Mouse (Mus musculus) neural tube, embryonic 15.5 days (tissue): ENCODE measurements around the gene Olfr733. TPM values are rescaled to one million over a fixed set of nuclear protein-coding genes. Genes with fewer than 3 reads are reported as not detected.

Experiments used
- ATAC-seq: fragments of 200-750 bp; cut with Nextera tagmentation; 2 replicates; pipeline ENCODE4 v1.8.0; 2017; ENCODE audit warnings: mild to moderate bottlenecking, moderate TSS enrichment, moderate library complexity; ENCODE audit not compliant: low FRiP score
- H3K27ac ChIP-seq: fragments of 300-500 bp; sonication (generic); replicated peaks from 2 replicates; pipeline ENCODE4 v1.5.1; 2015; ENCODE audit warnings: mild to moderate bottlenecking, inconsistent platforms
- H3K27me3 ChIP-seq: fragments of 300-500 bp; sonication (generic); replicated peaks from 2 replicates; pipeline ENCODE4 v1.6.1; 2015; ENCODE audit warnings: inconsistent platforms
- H3K36me3 ChIP-seq: fragments of 300-500 bp; sonication (generic); 2 replicates; pipeline ENCODE4 v1.6.1; 2015; ENCODE audit warnings: inconsistent platforms
- H3K4me1 ChIP-seq: fragments of 300-500 bp; sonication (generic); 2 replicates; pipeline ENCODE4 v1.6.1; 2015; ENCODE audit warnings: inconsistent platforms
- H3K4me2 ChIP-seq: fragments of 300-500 bp; sonication (generic); 2 replicates; pipeline ENCODE4 v1.6.1; 2015; ENCODE audit warnings: inconsistent platforms, mild to moderate bottlenecking, moderate library complexity
- H3K4me3 ChIP-seq: fragments of 300-500 bp; sonication (generic); replicated peaks from 2 replicates; pipeline ENCODE4 v1.5.1; 2015; ENCODE audit warnings: mild to moderate bottlenecking, inconsistent platforms
- H3K9ac ChIP-seq: fragments of 300-500 bp; sonication (generic); replicated peaks from 2 replicates; pipeline ENCODE4 v1.6.1; 2015; ENCODE audit warnings: mild to moderate bottlenecking, inconsistent platforms
- H3K9me3 ChIP-seq: fragments of 300-500 bp; sonication (generic); replicated peaks from 2 replicates; pipeline ENCODE4 v1.6.1; 2016; ENCODE audit warnings: inconsistent platforms
- WGBS: fragments of 180-500 bp; shearing (Covaris S2); methylation state at CpG from one replicate; pipeline ENCODE4 v1.1.7; 2015; ENCODE audit warnings: mixed read lengths; 5-methylcytosine and 5-hydroxymethylcytosine counted together
- polyA plus RNA-seq: library from polyadenylated mRNA; unstranded; fragments of >200 nt; fragmentation: Nextera tagmentation; extraction: Ambion mirVana; gene quantifications from 2 replicates; pipeline ENCODE4 v1.2.1, GENCODE M21; 2015

Olfr733 gene
- not detected in 2 replicates for polyA plus RNA-seq

- Histone ChIP-seq H3K27ac (no peak within 1 kb of the TSS), H3K4me2 (no peak within 1 kb of the TSS), H3K36me3 (no peaks in the 10 kb centered on the region), H3K4me1 (no peaks in the 10 kb centered on the region), H3K9ac (no peak within 1 kb of the TSS), H3K27me3 (no peaks in the 10 kb centered on the region), H3K4me3 (no peak within 1 kb of the TSS), H3K9me3 (no peaks in the 10 kb centered on the region)
- no peak for ATAC-seq
Measured at GRCm38 (mm10) chr14:50301422-50301821, at the start of gene Olfr733. Olfr733 (minus strand) TSS chr14:50301522.

- H3K36me3 ChIP-seq = no peaks in the 10 kb centered on the region
- peak; percentile 72 for ATAC-seq
- no peak within 1 kb of the TSS for H3K27ac ChIP-seq
- H3K27me3 ChIP-seq = no peaks in the 10 kb centered on the region
- no peaks in the 10 kb centered on the region for H3K4me1 ChIP-seq
- no peaks in the 10 kb centered on the region for H3K9me3 ChIP-seq
- no peak within 1 kb of the TSS for H3K4me3 ChIP-seq
- H3K4me2 ChIP-seq = no peak within 1 kb of the TSS
- WGBS = 68% methylated on average over 2 of the region's 2 CpGs
- no peak within 1 kb of the TSS for H3K9ac ChIP-seq
Measured at GRCm38 (mm10) chr14:50348796-50349195, 47.5 kb upstream of the Olfr733 start, which contains the start of gene Olfr735. Olfr735 (minus strand) TSS chr14:50348872.

DNA sequence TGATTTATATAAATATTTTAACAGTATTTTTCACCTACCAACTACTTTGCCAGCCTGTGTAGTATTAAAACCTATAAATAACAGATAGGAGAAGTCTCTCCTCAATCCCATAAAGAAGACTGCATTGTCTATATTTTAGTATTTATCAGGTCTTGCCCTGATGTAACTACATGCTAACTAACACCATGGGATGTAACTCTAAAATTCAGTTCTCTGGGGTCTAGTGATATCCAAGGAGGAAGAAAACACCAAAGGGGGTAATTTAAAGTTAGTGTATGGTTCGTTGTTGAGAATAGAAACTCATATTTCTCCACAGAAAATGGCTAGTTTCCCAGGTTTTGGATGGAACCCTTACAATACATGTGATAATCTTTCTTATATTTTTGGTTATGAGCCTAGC, 25.3 kb upstream of the Olfr733 start, which contains the start of gene Olfr734:
Gene Olfr734 (minus strand): TSS at position 101 of the 400 bp plus-strand sequence.
- Histone ChIP-seq H3K36me3 (no peaks in the 10 kb centered on the region), H3K27me3 (no peaks in the 10 kb centered on the region), H3K4me2 (no peak within 1 kb of the TSS), H3K9ac (no peak within 1 kb of the TSS), H3K4me3 (no peak within 1 kb of the TSS), H3K4me1 (no peaks in the 10 kb centered on the region), H3K9me3 (no peaks in the 10 kb centered on the region), H3K27ac (no peak within 1 kb of the TSS)
- 69% methylated on average over 1 of the region's 1 CpGs for WGBS
- no peak for ATAC-seq

DNA sequence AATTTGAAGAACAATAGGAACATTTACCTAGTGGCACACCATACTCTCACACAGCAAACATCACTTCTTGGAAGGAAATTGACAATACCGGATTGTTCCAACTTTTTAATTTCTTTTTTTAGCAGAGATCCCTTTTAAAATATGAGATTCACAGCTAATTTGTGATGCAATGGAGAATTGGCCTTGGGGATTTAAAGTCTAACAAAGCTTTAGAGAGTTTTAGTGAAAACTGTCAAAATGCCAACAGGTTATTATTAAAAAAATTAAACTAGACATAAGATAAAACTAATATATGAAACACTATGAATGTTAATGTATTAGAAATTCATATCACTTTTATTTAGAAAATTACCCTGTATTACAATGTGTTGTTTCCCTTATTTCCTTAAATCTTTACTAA, 17.2 kb downstream of the Olfr733 start, which contains the start of gene Olfr732:
Gene Olfr732 (minus strand): TSS at position 101 of the 400 bp plus-strand sequence.
- H3K27me3 ChIP-seq = no peaks in the 10 kb centered on the region
- H3K36me3 ChIP-seq = no peaks in the 10 kb centered on the region
- WGBS = 98% methylated on average over 1 of the region's 1 CpGs

More for the DNA sequence above, 17.2 kb downstream of the Olfr733 start, which contains the start of gene Olfr732:
- no peaks in the 10 kb centered on the region for H3K9me3 ChIP-seq
- no peak within 1 kb of the TSS for H3K27ac ChIP-seq
- no peak for ATAC-seq
- H3K4me3 ChIP-seq = no peak within 1 kb of the TSS
- H3K9ac ChIP-seq = no peak within 1 kb of the TSS
- no peaks in the 10 kb centered on the region for H3K4me1 ChIP-seq
- H3K4me2 ChIP-seq = no peak within 1 kb of the TSS

Other genes with a start within 250 kb of the Olfr733 start
- not detected in 2 replicates for gene Olfr726, start 210.6 kb downstream of the Olfr733 start, polyA plus RNA-seq
- not detected in 2 replicates for gene Olfr727, start 178.3 kb downstream of the Olfr733 start, polyA plus RNA-seq
- not detected in 2 replicates for gene Olfr728, start 158.8 kb downstream of the Olfr733 start, polyA plus RNA-seq
- not detected in 2 replicates for gene Olfr729, start 148.6 kb downstream of the Olfr733 start, polyA plus RNA-seq
- gene Olfr730, start 113.3 kb downstream of the Olfr733 start, polyA plus RNA-seq = not detected in 2 replicates
- gene Olfr731, start 59.7 kb downstream of the Olfr733 start, polyA plus RNA-seq = not detected in 2 replicates
- gene Olfr732, start 17.3 kb downstream of the Olfr733 start, polyA plus RNA-seq = not detected in 2 replicates
- gene Olfr734, start 25.2 kb upstream of the Olfr733 start, polyA plus RNA-seq = not detected in 2 replicates
- not detected in 2 replicates for gene Olfr735, start 47.4 kb upstream of the Olfr733 start, polyA plus RNA-seq
- 0.08 TPM in 1 of 2 replicates, not detected in the other for gene Tlr11, start 56.4 kb upstream of the Olfr733 start, polyA plus RNA-seq
- gene Olfr736, start 79.6 kb upstream of the Olfr733 start, polyA plus RNA-seq = not detected in 2 replicates
- gene Olfr738, start 106.0 kb upstream of the Olfr733 start, polyA plus RNA-seq = not detected in 2 replicates
- gene Olfr739, start 117.1 kb upstream of the Olfr733 start, polyA plus RNA-seq = not detected in 2 replicates
- gene Olfr740, start 144.0 kb upstream of the Olfr733 start, polyA plus RNA-seq = not detected in 2 replicates
- gene Olfr741, start 171.2 kb upstream of the Olfr733 start, polyA plus RNA-seq = not detected in 2 replicates
- not detected in 2 replicates for gene Olfr742, start 202.1 kb upstream of the Olfr733 start, polyA plus RNA-seq
- gene Olfr743, start 220.3 kb upstream of the Olfr733 start, polyA plus RNA-seq = not detected in 2 replicates